Mouse (Mus musculus) C2C12 (cell line): ENCODE results near the gene Palb2.

Experiments
- CTCF ChIP-seq: IDR thresholded peaks from one replicate; pipeline ENCODE4 v1.5.1; 2011; ENCODE audit not compliant: control insufficient read depth, insufficient read depth, insufficient read length
- FOSL1 ChIP-seq: IDR thresholded peaks from one replicate; pipeline ENCODE4 v1.8.0; 2011; ENCODE audit warnings: mild to moderate bottlenecking, low read length; ENCODE audit not compliant: poor library complexity, insufficient read depth, severe bottlenecking
- MAX ChIP-seq: IDR thresholded peaks from one replicate; pipeline ENCODE4 v1.6.1; 2011; ENCODE audit warnings: mild to moderate bottlenecking, control low read depth
- MYOG ChIP-seq: IDR thresholded peaks from one replicate; pipeline ENCODE4 v1.6.1; 2011; ENCODE audit not compliant: control insufficient read depth, insufficient read length; ENCODE audit errors: extremely low read depth
- USF1 ChIP-seq: IDR thresholded peaks from one replicate; pipeline ENCODE4 v1.6.1; 2011; ENCODE audit warnings: low read depth, mild to moderate bottlenecking, control low read depth, moderate library complexity

- TF ChIP-seq CTCF (no peak), MAX (no peak), MYOG (no peak), FOSL1 (no peak), USF1 (no peak)
Observed at GRCm38 (mm10) chr7:122087195-122087982, 45.4 kb downstream of the Palb2 start.
